Mouse (Mus musculus): Measurements from ENCODE around the gene Jkamp. TPM values are rescaled to one million over a fixed set of nuclear protein-coding genes. Genes with fewer than 3 reads are reported as not detected.

The Jkamp gene
- polyA plus RNA-seq, 1 experiment from 2014 or later = 54.8 TPM

DNA sequence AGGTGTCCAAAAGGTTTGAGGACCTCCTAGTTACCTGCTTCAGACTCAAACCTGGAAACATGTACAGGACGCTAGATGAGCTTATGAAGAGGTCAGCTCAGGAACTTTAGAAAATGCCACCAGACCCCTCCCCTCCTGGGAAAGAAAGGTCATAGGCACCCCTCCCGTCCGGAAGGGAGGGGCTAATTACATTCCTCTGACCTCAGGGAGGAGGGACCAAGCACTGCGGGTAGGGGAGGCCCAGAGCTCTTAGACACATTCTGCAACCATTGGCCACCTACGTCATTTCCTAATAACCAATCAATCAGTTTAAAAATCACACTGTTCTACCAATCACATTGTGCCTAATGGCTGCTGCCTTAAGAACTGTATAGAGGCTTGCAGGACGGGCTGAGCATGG lies 32.8 kb upstream of the Jkamp start:
- Histone ChIP-seq H3K9ac (ENCODE audit: low read length) (no peak overlapping the region), H3K9me3 (replicated peaks; ENCODE audit: control insufficient read depth, low read length) (peaks cover 6% of the 10 kb centered on the region; the same call in 1 of the 2 replicates), H3K4me3 (replicated peaks; ENCODE audit: low read length) (no peak overlapping the region), H3K27me3 (ENCODE audit: control insufficient read depth, insufficient read depth, low read length) (no peaks in the 10 kb centered on the region), H3K36me3 (ENCODE audit: control insufficient read depth, insufficient read depth, low read length) (no peaks in the 10 kb centered on the region), H3K27ac (ENCODE audit: low read length) (no peak overlapping the region), H3K4me2 (ENCODE audit: low read depth, low read length) (no peak overlapping the region), H3K4me1 (ENCODE audit: control insufficient read depth, insufficient read depth, low read length) (no peaks in the 10 kb centered on the region)
- WGBS = 73% methylated on average over 6 of the region's 6 CpGs
- ATAC-seq (ENCODE audit: insufficient read depth, low FRiP score) = no peak

DNA sequence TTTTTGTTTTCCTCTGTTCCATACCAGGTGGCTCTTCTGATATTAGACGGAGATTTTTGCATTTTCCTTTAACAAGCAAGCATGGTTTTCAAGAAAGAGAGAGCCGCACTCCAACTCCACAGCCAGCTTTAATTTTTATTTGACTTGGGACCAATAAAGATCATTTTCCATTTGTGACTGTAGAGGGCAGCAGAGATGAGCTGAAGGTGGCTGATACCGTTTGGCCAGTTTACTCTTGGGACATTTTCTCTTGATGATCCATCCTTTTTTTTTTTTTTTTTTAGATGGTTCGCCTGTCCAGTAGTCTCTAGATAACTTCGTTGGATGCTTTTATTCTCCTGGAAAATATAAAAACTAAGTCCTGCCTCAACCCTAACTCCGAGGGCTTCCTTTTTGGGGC lies 32.1 kb upstream of the Jkamp start:
- no peaks in the 10 kb centered on the region for H3K36me3 ChIP-seq (ENCODE audit: control insufficient read depth, insufficient read depth, low read length)
- WGBS = 40% methylated on average over 6 of the region's 6 CpGs
- H3K27ac ChIP-seq (ENCODE audit: low read length) = no peak overlapping the region
- no peak overlapping the region for H3K4me3 ChIP-seq (replicated peaks; ENCODE audit: low read length)
- H3K9me3 ChIP-seq (replicated peaks; ENCODE audit: control insufficient read depth, low read length) = peaks cover 6% of the 10 kb centered on the region; the same call in 1 of the 2 replicates
- no peaks in the 10 kb centered on the region for H3K4me1 ChIP-seq (ENCODE audit: control insufficient read depth, insufficient read depth, low read length)
- no peaks in the 10 kb centered on the region for H3K27me3 ChIP-seq (ENCODE audit: control insufficient read depth, insufficient read depth, low read length)
- H3K9ac ChIP-seq (ENCODE audit: low read length) = no peak overlapping the region
- ATAC-seq (ENCODE audit: insufficient read depth, low FRiP score) = no peak
- H3K4me2 ChIP-seq (ENCODE audit: low read depth, low read length) = no peak overlapping the region

DNA sequence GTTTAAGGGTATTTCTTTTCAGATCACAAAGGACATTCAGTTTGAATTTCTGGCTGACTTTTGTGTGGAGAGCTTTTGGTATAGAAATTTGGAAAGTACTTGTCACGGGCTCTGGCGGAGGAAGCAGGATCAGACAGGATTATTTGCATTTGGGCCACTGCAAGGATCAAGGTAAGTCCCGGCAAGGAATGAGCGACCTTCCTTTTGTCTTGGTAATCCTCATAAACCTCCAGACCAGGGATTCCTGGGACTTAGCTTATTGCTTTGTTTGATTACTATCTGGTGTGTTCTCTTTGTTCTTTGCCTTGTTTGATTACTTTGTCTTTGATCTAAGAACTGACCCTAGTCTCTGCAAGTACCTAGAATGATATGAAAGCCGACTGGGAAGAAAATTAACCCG lies 31.5 kb upstream of the Jkamp start:
- H3K27me3 ChIP-seq (ENCODE audit: control insufficient read depth, insufficient read depth, low read length) = no peaks in the 10 kb centered on the region
- H3K27ac ChIP-seq (ENCODE audit: low read length) = no peak overlapping the region
- H3K9me3 ChIP-seq (replicated peaks; ENCODE audit: control insufficient read depth, low read length) = peaks cover 6% of the 10 kb centered on the region; the same call in 1 of the 2 replicates
- H3K4me1 ChIP-seq (ENCODE audit: control insufficient read depth, insufficient read depth, low read length) = no peaks in the 10 kb centered on the region
- 40% methylated on average over 6 of the region's 6 CpGs for WGBS
- no peaks in the 10 kb centered on the region for H3K36me3 ChIP-seq (ENCODE audit: control insufficient read depth, insufficient read depth, low read length)
- H3K4me2 ChIP-seq (ENCODE audit: low read depth, low read length) = no peak overlapping the region
- ATAC-seq (ENCODE audit: insufficient read depth, low FRiP score) = no peak
- no peak overlapping the region for H3K9ac ChIP-seq (ENCODE audit: low read length)
- H3K4me3 ChIP-seq (replicated peaks; ENCODE audit: low read length) = no peak overlapping the region

DNA sequence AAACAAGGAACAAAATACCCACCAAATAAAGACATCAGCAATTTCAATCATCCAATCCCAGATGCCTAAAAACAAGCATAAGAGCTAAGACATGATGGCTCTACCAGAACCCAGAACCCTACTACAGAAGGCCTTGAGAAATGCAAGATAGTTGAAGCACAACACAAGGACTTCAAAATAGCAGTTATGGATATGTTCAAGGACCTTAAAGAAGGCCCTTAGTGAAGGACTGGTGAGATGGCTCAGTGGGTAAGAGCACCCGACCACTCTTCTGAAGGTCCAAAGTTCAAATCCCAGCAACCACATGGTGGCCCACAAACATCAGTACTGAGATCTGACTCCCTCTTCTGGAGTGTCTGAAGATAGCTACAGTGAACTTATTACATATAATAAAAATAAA lies 27.6 kb upstream of the Jkamp start:
- Histone ChIP-seq H3K4me2 (ENCODE audit: low read depth, low read length) (no peak overlapping the region), H3K9ac (ENCODE audit: low read length) (no peak overlapping the region), H3K9me3 (replicated peaks; ENCODE audit: control insufficient read depth, low read length) (no peaks in the 10 kb centered on the region), H3K36me3 (ENCODE audit: control insufficient read depth, insufficient read depth, low read length) (no peaks in the 10 kb centered on the region), H3K4me1 (ENCODE audit: control insufficient read depth, insufficient read depth, low read length) (no peaks in the 10 kb centered on the region), H3K27me3 (ENCODE audit: control insufficient read depth, insufficient read depth, low read length) (no peaks in the 10 kb centered on the region), H3K27ac (ENCODE audit: low read length) (no peak overlapping the region), H3K4me3 (replicated peaks; ENCODE audit: low read length) (no peak overlapping the region)
- WGBS = 89% methylated on average over 1 of the region's 1 CpGs
- ATAC-seq (ENCODE audit: insufficient read depth, low FRiP score) = no peak

DNA sequence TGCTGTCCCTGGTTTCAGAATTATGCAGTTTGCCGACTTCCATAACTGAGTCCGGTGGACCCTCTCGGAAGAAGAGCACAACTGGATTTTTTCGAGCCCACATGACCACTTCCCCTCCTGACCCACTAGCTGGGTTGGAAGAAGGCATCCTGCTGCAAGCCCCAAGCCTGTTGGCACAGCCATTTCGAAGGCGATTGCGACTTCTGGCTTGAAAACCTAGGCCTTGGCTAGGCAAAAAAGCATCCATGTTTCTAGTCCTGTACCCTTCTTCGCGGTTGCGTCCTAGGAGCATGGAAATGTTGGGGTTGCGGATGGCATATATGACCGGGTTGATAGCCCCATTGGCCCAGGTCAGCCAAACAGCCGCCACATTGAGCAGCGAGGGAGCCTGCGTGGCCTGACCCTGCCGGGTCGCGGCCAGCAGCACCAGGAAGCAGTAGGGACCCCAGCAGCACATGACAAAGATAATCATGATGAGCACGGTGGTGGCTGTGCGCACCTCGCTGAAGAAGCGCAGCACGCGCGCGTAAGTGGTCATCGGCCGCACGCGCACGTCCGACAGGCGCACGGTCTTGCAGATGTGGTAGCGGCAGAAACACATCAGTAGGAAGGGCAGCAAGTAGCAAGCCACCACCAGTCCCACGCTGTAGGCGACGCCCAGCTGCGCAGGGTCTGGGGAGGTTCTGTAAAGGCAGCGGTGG lies 15.6 kb upstream of the Jkamp start:
- Histone ChIP-seq H3K9me3 (replicated peaks; ENCODE audit: control insufficient read depth, low read length) (no peaks in the 10 kb centered on the region), H3K9ac (ENCODE audit: low read length) (peak overlapping the region; percentile 61), H3K4me1 (ENCODE audit: control insufficient read depth, insufficient read depth, low read length) (peaks cover 11% of the 10 kb centered on the region), H3K27ac (ENCODE audit: low read length) (no peak overlapping the region), H3K4me2 (ENCODE audit: low read depth, low read length) (peak overlapping the region; percentile 100), H3K36me3 (ENCODE audit: control insufficient read depth, insufficient read depth, low read length) (no peaks in the 10 kb centered on the region), H3K27me3 (ENCODE audit: control insufficient read depth, insufficient read depth, low read length) (peaks cover 11% of the 10 kb centered on the region), H3K4me3 (replicated peaks; ENCODE audit: low read length) (peak overlapping the region; percentile 63)
- 7% methylated on average over 40 of the region's 40 CpGs for WGBS
- peak; percentile 63 for ATAC-seq (ENCODE audit: insufficient read depth, low FRiP score)

DNA sequence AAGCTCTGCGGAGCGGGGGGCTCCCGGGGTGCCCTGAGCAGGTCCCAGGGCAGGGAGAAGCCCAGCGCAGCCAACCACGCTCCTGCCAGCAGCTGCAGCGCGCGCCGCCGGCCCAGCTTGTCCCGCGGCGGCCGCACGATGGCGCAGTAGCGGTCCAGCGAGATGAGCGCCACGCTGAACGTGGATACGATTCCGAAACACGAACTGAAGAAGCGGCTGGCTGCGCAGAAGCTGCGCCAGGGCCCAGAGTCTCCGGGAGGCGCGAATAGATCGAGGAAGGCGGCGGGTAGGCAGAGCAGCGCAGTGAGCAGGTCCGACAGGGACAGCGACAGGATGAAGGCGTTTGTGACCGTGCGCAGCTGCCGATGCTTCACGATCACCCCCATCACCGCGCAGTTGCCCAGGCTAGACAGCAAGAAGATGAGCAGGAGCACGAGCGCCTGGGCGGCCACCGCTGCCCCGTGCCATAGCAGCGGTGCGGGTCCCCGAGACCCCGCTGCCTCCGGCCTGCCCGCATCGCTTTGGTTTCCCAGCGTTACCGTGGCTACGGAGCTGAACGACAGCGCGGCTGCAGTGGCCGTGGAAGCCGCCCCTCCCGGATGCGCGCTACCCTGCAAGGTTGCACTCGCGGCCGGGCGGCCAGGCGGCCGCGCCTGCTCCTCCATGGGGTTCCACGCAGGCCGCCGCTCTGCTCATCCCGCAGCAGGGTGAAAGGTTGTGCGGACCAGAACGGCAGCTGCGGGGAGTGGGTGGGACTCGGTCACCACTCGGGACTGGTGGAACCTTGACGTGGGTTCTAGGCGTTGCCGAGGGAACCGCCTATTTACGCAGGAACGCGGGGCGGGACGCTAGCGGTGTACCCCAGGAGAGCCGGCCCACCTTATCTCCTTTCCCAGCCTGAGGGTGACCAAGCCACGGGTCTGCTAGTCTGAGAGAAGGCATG lies 14.8 kb upstream of the Jkamp start, which contains the start of gene Gpr135:
Gene Gpr135, minus strand, starts transcription at position 799 of the 943 bp plus-strand sequence.
- peak within 1 kb of the TSS; percentile 69 for H3K9ac ChIP-seq (ENCODE audit: low read length)
- WGBS = under 1% methylated on average over 94 of the region's 94 CpGs
- no peak within 1 kb of the TSS for H3K27ac ChIP-seq (ENCODE audit: low read length)

DNA sequence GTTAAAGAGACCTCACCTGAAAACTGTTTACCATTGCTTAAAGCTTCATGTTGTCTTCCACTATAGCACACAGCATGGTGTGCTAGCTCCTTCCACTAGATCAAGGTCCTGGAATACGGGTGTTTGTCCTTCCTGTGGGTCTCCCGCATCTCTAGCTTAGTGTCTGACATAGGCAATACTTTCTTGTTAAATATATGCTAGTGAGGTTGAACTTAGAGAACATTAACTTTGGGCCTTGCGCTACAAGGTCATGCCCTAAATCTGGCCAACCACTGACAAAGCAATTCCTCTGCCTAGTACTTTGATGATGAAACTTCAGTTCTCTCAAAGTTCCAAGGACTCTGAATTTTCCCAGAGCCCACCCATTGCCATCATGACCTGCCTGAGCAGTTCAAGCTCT lies 7.1 kb upstream of the Jkamp start:
- Histone ChIP-seq H3K4me2 (ENCODE audit: low read depth, low read length) (no peak overlapping the region), H3K27me3 (ENCODE audit: control insufficient read depth, insufficient read depth, low read length) (no peaks in the 10 kb centered on the region), H3K9ac (ENCODE audit: low read length) (no peak overlapping the region), H3K9me3 (replicated peaks; ENCODE audit: control insufficient read depth, low read length) (no peaks in the 10 kb centered on the region), H3K4me3 (replicated peaks; ENCODE audit: low read length) (no peak overlapping the region), H3K4me1 (ENCODE audit: control insufficient read depth, insufficient read depth, low read length) (peaks cover 11% of the 10 kb centered on the region), H3K27ac (ENCODE audit: low read length) (no peak overlapping the region), H3K36me3 (ENCODE audit: control insufficient read depth, insufficient read depth, low read length) (no peaks in the 10 kb centered on the region)
- WGBS = 84% methylated on average over 3 of the region's 3 CpGs
- no peak for ATAC-seq (ENCODE audit: insufficient read depth, low FRiP score)

More for the DNA sequence above, 14.8 kb upstream of the Jkamp start, which contains the start of gene Gpr135:
- no peaks in the 10 kb centered on the region for H3K36me3 ChIP-seq (ENCODE audit: control insufficient read depth, insufficient read depth, low read length)
- peaks cover 11% of the 10 kb centered on the region for H3K27me3 ChIP-seq (ENCODE audit: control insufficient read depth, insufficient read depth, low read length)
- ATAC-seq (ENCODE audit: insufficient read depth, low FRiP score) = peak; percentile 85
- H3K4me1 ChIP-seq (ENCODE audit: control insufficient read depth, insufficient read depth, low read length) = peaks cover 11% of the 10 kb centered on the region
- peak within 1 kb of the TSS; percentile 100 for H3K4me2 ChIP-seq (ENCODE audit: low read depth, low read length)
- no peaks in the 10 kb centered on the region for H3K9me3 ChIP-seq (replicated peaks; ENCODE audit: control insufficient read depth, low read length)
- peak within 1 kb of the TSS; percentile 63 for H3K4me3 ChIP-seq (replicated peaks; ENCODE audit: low read length)

DNA sequence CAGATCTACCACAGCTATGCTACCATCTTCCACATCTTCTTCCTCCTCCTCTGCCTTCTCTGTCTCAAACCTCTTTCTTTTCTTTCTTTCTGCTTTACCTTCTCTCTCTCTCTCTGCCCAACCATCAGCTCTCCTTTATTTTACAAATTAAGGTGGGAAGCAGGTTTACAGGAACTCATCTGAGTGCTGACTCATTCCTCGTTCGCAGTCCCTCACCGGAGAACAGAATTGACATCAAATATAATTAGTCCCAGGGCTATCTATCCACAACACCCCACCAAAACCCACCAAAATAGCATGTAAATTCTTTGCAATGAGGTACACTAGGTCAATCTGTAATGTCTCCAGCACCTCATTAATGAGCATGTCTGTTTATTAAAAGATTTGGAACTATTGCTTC lies 3.4 kb upstream of the Jkamp start:
- no peak overlapping the region; the same call in 1 of the 2 replicates for H3K9ac ChIP-seq (ENCODE audit: low read length)
- no peaks in the 10 kb centered on the region for H3K36me3 ChIP-seq (ENCODE audit: control insufficient read depth, insufficient read depth, low read length)
- H3K4me2 ChIP-seq (ENCODE audit: low read depth, low read length) = peak overlapping the region; percentile 49
- whole genome bisulfite sequencing = 71% methylated on average over 3 of the region's 3 CpGs
- no peaks in the 10 kb centered on the region for H3K9me3 ChIP-seq (replicated peaks; ENCODE audit: control insufficient read depth, low read length)
- no peaks in the 10 kb centered on the region for H3K27me3 ChIP-seq (ENCODE audit: control insufficient read depth, insufficient read depth, low read length)
- H3K4me1 ChIP-seq (ENCODE audit: control insufficient read depth, insufficient read depth, low read length) = peaks cover 15% of the 10 kb centered on the region
- no peak overlapping the region for H3K4me3 ChIP-seq (replicated peaks; ENCODE audit: low read length)
- no peak overlapping the region for H3K27ac ChIP-seq (ENCODE audit: low read length)
- ATAC-seq (ENCODE audit: insufficient read depth, low FRiP score) = no peak

DNA sequence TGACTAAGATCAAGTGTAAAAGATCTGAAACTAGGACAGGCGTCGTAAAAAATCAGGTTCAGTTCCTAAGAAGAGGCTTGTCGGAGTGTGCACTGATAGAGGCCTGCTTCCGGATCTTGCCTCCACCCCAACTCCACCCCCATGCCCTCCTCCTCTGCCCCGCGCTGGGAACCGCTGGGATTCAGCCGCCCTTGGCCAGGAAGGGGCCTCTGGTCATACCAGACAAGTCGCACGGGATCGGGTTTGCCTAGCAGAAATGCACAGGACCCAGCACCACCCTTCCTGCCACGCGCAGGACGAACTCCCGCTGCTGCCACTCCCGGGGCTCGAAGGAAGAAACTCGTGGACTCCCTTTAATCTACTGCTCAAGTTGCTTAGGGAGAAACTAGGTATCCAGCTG lies 3.0 kb upstream of the Jkamp start:
- ATAC-seq (ENCODE audit: insufficient read depth, low FRiP score) = no peak
- Histone ChIP-seq H3K9me3 (replicated peaks; ENCODE audit: control insufficient read depth, low read length) (no peaks in the 10 kb centered on the region), H3K27ac (ENCODE audit: low read length) (no peak overlapping the region), H3K4me3 (replicated peaks; ENCODE audit: low read length) (peak overlapping the region; percentile 25; the same call in 1 of the 2 replicates), H3K4me1 (ENCODE audit: control insufficient read depth, insufficient read depth, low read length) (peaks cover 16% of the 10 kb centered on the region), H3K9ac (ENCODE audit: low read length) (peak overlapping the region; percentile 56; the same call in 1 of the 2 replicates), H3K36me3 (ENCODE audit: control insufficient read depth, insufficient read depth, low read length) (no peaks in the 10 kb centered on the region), H3K4me2 (ENCODE audit: low read depth, low read length) (peak overlapping the region; percentile 49), H3K27me3 (ENCODE audit: control insufficient read depth, insufficient read depth, low read length) (no peaks in the 10 kb centered on the region)
- WGBS = 33% methylated on average over 18 of the region's 18 CpGs
